Mouse (Mus musculus): ENCODE measurements around the gene Trmt10a. TPM values are rescaled to one million over a fixed set of nuclear protein-coding genes. Genes with fewer than 3 reads are reported as not detected.

The Trmt10a gene
- total and polyA plus RNA-seq, 3 experiments = 4.6 to 24.9 (median 15.9) TPM

GRCm38 (mm10) chr3:138118392-138118791 lies 24.9 kb upstream of the Trmt10a start:
- DNase-seq (ENCODE audit: low spot score) (no peak), ATAC-seq (ENCODE audit: extremely low read depth, insufficient number of reproducible peaks, low FRiP score, poor library complexity, severe bottlenecking) (no peak)
- TF ChIP-seq GATA2 (IDR thresholded peaks at IDR 0.05; ENCODE audit: borderline replicate concordance, low read depth, low read length) = no peak
- no peak for TF ChIP-seq GATA1 (IDR thresholded peaks at IDR 0.05; ENCODE audit: borderline replicate concordance, low read length)
- TF ChIP-seq CTCF (IDR thresholded peaks at IDR 0.05; ENCODE audit: low read depth, low read length) = no peak
- TF ChIP-seq POLR2AphosphoS5 (IDR thresholded peaks at IDR 0.05; ENCODE audit: insufficient replicate concordance, low read depth, low read length) = no peak
- no peak for TF ChIP-seq TAL1 (conservative IDR thresholded peaks at IDR 0.05; ENCODE audit: low read depth, low read length)
- Histone ChIP-seq H3K36me3 (replicated peaks) (no peaks in the 10 kb centered on the region), H3K9me3 (replicated peaks) (no peaks in the 10 kb centered on the region), H3K27me3 (ENCODE audit: insufficient read depth, low read length) (peaks cover 11% of the 10 kb centered on the region), H3K4me1 (ENCODE audit: insufficient read depth, low read depth, low read length) (peaks cover 3% of the 10 kb centered on the region; the same call in 1 of the 2 replicates), H3K4me3 (ENCODE audit: low read depth, low read length) (no peak overlapping the region)

GRCm38 (mm10) chr3:138118831-138119230 lies 24.4 kb upstream of the Trmt10a start:
- peaks cover 7% of the 10 kb centered on the region for H3K27me3 ChIP-seq (ENCODE audit: insufficient read depth, low read length)
- no peaks in the 10 kb centered on the region for H3K36me3 ChIP-seq (replicated peaks)
- H3K9me3 ChIP-seq (replicated peaks) = no peaks in the 10 kb centered on the region
- DNase-seq (ENCODE audit: low spot score) (no peak), ATAC-seq (ENCODE audit: extremely low read depth, insufficient number of reproducible peaks, low FRiP score, poor library complexity, severe bottlenecking) (no peak)
- peaks cover 3% of the 10 kb centered on the region; the same call in 1 of the 2 replicates for H3K4me1 ChIP-seq (ENCODE audit: insufficient read depth, low read depth, low read length)
- H3K4me3 ChIP-seq (ENCODE audit: low read depth, low read length) = no peak overlapping the region
- TF ChIP-seq GATA1 (IDR thresholded peaks at IDR 0.05; ENCODE audit: borderline replicate concordance, low read length) = no peak
- TF ChIP-seq POLR2AphosphoS5 (IDR thresholded peaks at IDR 0.05; ENCODE audit: insufficient replicate concordance, low read depth, low read length) = no peak
- TF ChIP-seq GATA2 (IDR thresholded peaks at IDR 0.05; ENCODE audit: borderline replicate concordance, low read depth, low read length) = no peak
- TF ChIP-seq TAL1 (conservative IDR thresholded peaks at IDR 0.05; ENCODE audit: low read depth, low read length) = no peak

- peaks cover 3% of the 10 kb centered on the region; the same call in 1 of the 2 replicates for H3K4me1 ChIP-seq (ENCODE audit: insufficient read depth, low read depth, low read length)
- DNase-seq (ENCODE audit: low spot score) (no peak), ATAC-seq (ENCODE audit: extremely low read depth, insufficient number of reproducible peaks, low FRiP score, poor library complexity, severe bottlenecking) (no peak)
- no peak for TF ChIP-seq TAL1 (conservative IDR thresholded peaks at IDR 0.05; ENCODE audit: low read depth, low read length)
- no peak for TF ChIP-seq CTCF (IDR thresholded peaks at IDR 0.05; ENCODE audit: low read depth, low read length)
- no peak for TF ChIP-seq GATA1 (IDR thresholded peaks at IDR 0.05; ENCODE audit: borderline replicate concordance, low read length)
- H3K36me3 ChIP-seq (replicated peaks) = no peaks in the 10 kb centered on the region
- H3K9me3 ChIP-seq (replicated peaks) = no peaks in the 10 kb centered on the region
- peaks cover 3% of the 10 kb centered on the region for H3K27me3 ChIP-seq (ENCODE audit: insufficient read depth, low read length)
- H3K4me3 ChIP-seq (ENCODE audit: low read depth, low read length) = no peak overlapping the region
Observed at GRCm38 (mm10) chr3:138119444-138120105, 23.7 kb upstream of the Trmt10a start.

- ATAC-seq (ENCODE audit: extremely low read depth, insufficient number of reproducible peaks, low FRiP score, poor library complexity, severe bottlenecking) (no peak), DNase-seq (ENCODE audit: low spot score) (no peak)
- Histone ChIP-seq H3K36me3 (replicated peaks) (no peaks in the 10 kb centered on the region), H3K4me3 (ENCODE audit: low read depth, low read length) (no peak overlapping the region), H3K9me3 (replicated peaks) (no peaks in the 10 kb centered on the region), H3K4me1 (ENCODE audit: insufficient read depth, low read depth, low read length) (peaks cover 3% of the 10 kb centered on the region; the same call in 1 of the 2 replicates), H3K27me3 (ENCODE audit: insufficient read depth, low read length) (peaks cover 3% of the 10 kb centered on the region)
- TF ChIP-seq CTCF (IDR thresholded peaks at IDR 0.05; ENCODE audit: low read depth, low read length) (no peak), GATA2 (IDR thresholded peaks at IDR 0.05; ENCODE audit: borderline replicate concordance, low read depth, low read length) (no peak), POLR2AphosphoS5 (IDR thresholded peaks at IDR 0.05; ENCODE audit: insufficient replicate concordance, low read depth, low read length) (no peak), TAL1 (conservative IDR thresholded peaks at IDR 0.05; ENCODE audit: low read depth, low read length) (no peak), GATA1 (IDR thresholded peaks at IDR 0.05; ENCODE audit: borderline replicate concordance, low read length) (no peak)
Observed at GRCm38 (mm10) chr3:138121461-138121860, 21.8 kb upstream of the Trmt10a start.

- H3K4me3 ChIP-seq (ENCODE audit: low read depth, low read length) = no peak overlapping the region
- DNase-seq (ENCODE audit: low spot score) (no peak), ATAC-seq (ENCODE audit: extremely low read depth, insufficient number of reproducible peaks, low FRiP score, poor library complexity, severe bottlenecking) (no peak)
- H3K9me3 ChIP-seq (replicated peaks) = no peaks in the 10 kb centered on the region
- peaks cover under 1% of the 10 kb centered on the region for H3K27me3 ChIP-seq (ENCODE audit: insufficient read depth, low read length)
- no peaks in the 10 kb centered on the region for H3K4me1 ChIP-seq (ENCODE audit: insufficient read depth, low read depth, low read length)
- TF ChIP-seq GATA1 (IDR thresholded peaks at IDR 0.05; ENCODE audit: borderline replicate concordance, low read length) (no peak), TAL1 (conservative IDR thresholded peaks at IDR 0.05; ENCODE audit: low read depth, low read length) (no peak), POLR2AphosphoS5 (IDR thresholded peaks at IDR 0.05; ENCODE audit: insufficient replicate concordance, low read depth, low read length) (no peak), GATA2 (IDR thresholded peaks at IDR 0.05; ENCODE audit: borderline replicate concordance, low read depth, low read length) (no peak), CTCF (IDR thresholded peaks at IDR 0.05; ENCODE audit: low read depth, low read length) (no peak)
- no peaks in the 10 kb centered on the region for H3K36me3 ChIP-seq (replicated peaks)
Observed at GRCm38 (mm10) chr3:138123842-138124241, 19.4 kb upstream of the Trmt10a start.

GRCm38 (mm10) chr3:138129110-138129509 lies 14.1 kb upstream of the Trmt10a start:
- H3K9me3 ChIP-seq (replicated peaks) = no peaks in the 10 kb centered on the region
- H3K27me3 ChIP-seq (ENCODE audit: insufficient read depth, low read length) = no peaks in the 10 kb centered on the region
- ATAC-seq (ENCODE audit: extremely low read depth, insufficient number of reproducible peaks, low FRiP score, poor library complexity, severe bottlenecking) = no peak
- H3K4me1 ChIP-seq (ENCODE audit: insufficient read depth, low read depth, low read length) = no peaks in the 10 kb centered on the region
- no peak overlapping the region for H3K4me3 ChIP-seq (ENCODE audit: low read depth, low read length)
- no peak for DNase-seq (ENCODE audit: low spot score)
- H3K36me3 ChIP-seq (replicated peaks) = no peaks in the 10 kb centered on the region
- TF ChIP-seq GATA1 (IDR thresholded peaks at IDR 0.05; ENCODE audit: borderline replicate concordance, low read length) = no peak
